Mouse (Mus musculus) cerebellum, adult 11 months (tissue): ENCODE data around the gene Cdc20.
A peak's percentile ranks its signal among the peaks of the same experiment; 100 is the strongest.

Source experiments
- DNase-seq: peaks from one replicate; pipeline ENCODE4 v3.0.0; 2022

Gene Cdc20

GRCm38 (mm10) chr4:118417112-118417797 is 19.9 kb downstream of the Cdc20 start:
- DNase-seq = no peak

- no peak for DNase-seq
Measured at GRCm38 (mm10) chr4:118416329-118416728, 20.8 kb downstream of the Cdc20 start.

- DNase-seq = no peak
Measured at GRCm38 (mm10) chr4:118415779-118416178, 21.4 kb downstream of the Cdc20 start.

- peak; percentile 28 for DNase-seq
Measured at GRCm38 (mm10) chr4:118413553-118413952, 23.6 kb downstream of the Cdc20 start.

- DNase-seq = no peak
Measured at GRCm38 (mm10) chr4:118410871-118411270, 26.3 kb downstream of the Cdc20 start.

GRCm38 (mm10) chr4:118409142-118409900 is 27.8 kb downstream of the Cdc20 start, which contains the start of the genes Szt2 and Med8:
Gene Szt2, minus strand, starts transcription at chr4:118409273.
Gene Med8, plus strand, starts transcription at chr4:118409337.
- peak; percentile 81 for DNase-seq

GRCm38 (mm10) chr4:118402701-118403100 is 34.5 kb downstream of the Cdc20 start:
- DNase-seq = no peak

GRCm38 (mm10) chr4:118401918-118402317 is 35.2 kb downstream of the Cdc20 start:
- DNase-seq = no peak

GRCm38 (mm10) chr4:118401421-118401820 is 35.7 kb downstream of the Cdc20 start:
- DNase-seq = no peak

GRCm38 (mm10) chr4:118398400-118398799 is 38.8 kb downstream of the Cdc20 start:
- DNase-seq = no peak

GRCm38 (mm10) chr4:118396433-118396832 is 40.7 kb downstream of the Cdc20 start:
- DNase-seq = no peak

- no peak for DNase-seq
Measured at GRCm38 (mm10) chr4:118395289-118395688, 41.9 kb downstream of the Cdc20 start.

GRCm38 (mm10) chr4:118394505-118394904 is 42.6 kb downstream of the Cdc20 start:
- DNase-seq = no peak

GRCm38 (mm10) chr4:118390146-118390545 is 47.0 kb downstream of the Cdc20 start:
- DNase-seq = no peak

- no peak for DNase-seq
Measured at GRCm38 (mm10) chr4:118387316-118387715, 49.8 kb downstream of the Cdc20 start.

- DNase-seq = no peak
Measured at GRCm38 (mm10) chr4:118383271-118383670, 53.9 kb downstream of the Cdc20 start.
